Mouse (Mus musculus): ENCODE data around the gene Omp.

DNA sequence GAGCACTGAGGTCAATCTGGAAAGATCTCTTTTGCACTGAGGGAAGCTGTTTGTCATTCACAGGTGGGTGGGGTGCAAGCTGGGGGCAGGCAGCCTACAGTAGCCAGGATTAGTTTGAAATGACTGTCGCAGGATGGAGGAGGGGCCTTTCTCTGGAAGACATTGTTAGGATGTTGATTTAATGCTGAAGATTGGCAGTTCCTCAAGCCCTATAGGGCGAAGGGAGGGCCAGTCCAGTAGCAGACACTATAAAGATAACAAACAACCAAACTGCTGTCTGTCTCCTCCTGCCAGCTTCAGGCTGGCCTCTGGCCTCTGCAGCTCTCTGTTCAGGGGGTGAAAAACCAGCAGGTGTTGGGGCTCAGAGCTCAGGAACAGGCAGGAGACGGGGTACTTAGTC is 44.4 kb upstream of the Omp start:
- no peak for TF ChIP-seq POLR2A (IDR thresholded peaks at IDR 0.05; ENCODE audit: insufficient read length, low read depth)
- no peak for TF ChIP-seq POLR2AphosphoS2 (IDR thresholded peaks at IDR 0.05; ENCODE audit: insufficient read length, low read depth)
- TF ChIP-seq CEBPB (IDR thresholded peaks at IDR 0.05; ENCODE audit: insufficient read depth, poor library complexity, severe bottlenecking), result no peak
- TF ChIP-seq MAX (IDR thresholded peaks at IDR 0.05; ENCODE audit: low read depth), result no peak
- no peak for TF ChIP-seq USF1 (IDR thresholded peaks at IDR 0.05; ENCODE audit: low read depth)
- TF ChIP-seq E2F4 (IDR thresholded peaks at IDR 0.05; ENCODE audit: insufficient read depth), result no peak
- no peak for TF ChIP-seq SRF (IDR thresholded peaks at IDR 0.05; ENCODE audit: control insufficient read depth, insufficient read length, low read depth)
- no peak for TF ChIP-seq MYOD1 (IDR thresholded peaks at IDR 0.05; ENCODE audit: control insufficient read depth in 1 of 3, insufficient read length in 2 of 3, low read depth in 2 of 3)
- TF ChIP-seq TCF3 (IDR thresholded peaks at IDR 0.05; ENCODE audit: insufficient read length, low read depth), result no peak
- TF ChIP-seq TCF12 (IDR thresholded peaks at IDR 0.05; ENCODE audit: insufficient read depth, poor library complexity, severe bottlenecking), result no peak

Data from myocyte (in vitro differentiated cells).